Mouse (Mus musculus): ENCODE results near the gene Zfhx3. TPM values are rescaled to one million over a fixed set of nuclear protein-coding genes. Genes with fewer than 3 reads are reported as not detected.

Gene Zfhx3
- polyA plus RNA-seq, 1 experiment from 2014 or later: 7.4 TPM

- Histone ChIP-seq H3K36me3 (no peaks in the 10 kb centered on the region), H3K4me3 (no peak overlapping the region), H3K4me2 (no peak overlapping the region), H3K27me3 (replicated peaks) (no peaks in the 10 kb centered on the region), H3K4me1 (replicated peaks) (no peaks in the 10 kb centered on the region), H3K9me3 (replicated peaks) (no peaks in the 10 kb centered on the region; the same call in 1 of the 2 replicates), H3K9ac (no peak overlapping the region), H3K27ac (ENCODE audit: poor library complexity, severe bottlenecking) (no peak overlapping the region)
- WGBS: 84% methylated on average over 11 of the region's 11 CpGs
- no peak for ATAC-seq (ENCODE audit: insufficient number of reproducible peaks, low FRiP score)
Measured at GRCm38 (mm10) chr8:108553808-108554577, 611.5 kb downstream of the Zfhx3 start.

- Histone ChIP-seq H3K4me1 (replicated peaks) (no peaks in the 10 kb centered on the region), H3K36me3 (no peaks in the 10 kb centered on the region), H3K9me3 (replicated peaks) (no peaks in the 10 kb centered on the region; the same call in 1 of the 2 replicates), H3K9ac (no peak overlapping the region), H3K27ac (ENCODE audit: poor library complexity, severe bottlenecking) (no peak overlapping the region), H3K4me3 (no peak overlapping the region), H3K4me2 (no peak overlapping the region), H3K27me3 (replicated peaks) (no peaks in the 10 kb centered on the region)
- no peak for ATAC-seq (ENCODE audit: insufficient number of reproducible peaks, low FRiP score)
- WGBS: 84% methylated on average over 12 of the region's 12 CpGs
Measured at GRCm38 (mm10) chr8:108554578-108555245, 612.3 kb downstream of the Zfhx3 start.

- H3K9me3 ChIP-seq (replicated peaks): 0 out of 2 replicates have a peak, but pooled peaks cover 8% of the 10 kb centered on the region
- H3K4me2 ChIP-seq: no peak overlapping the region
- H3K4me3 ChIP-seq: no peak overlapping the region
- no peaks in the 10 kb centered on the region for H3K36me3 ChIP-seq
- no peak for ATAC-seq (ENCODE audit: insufficient number of reproducible peaks, low FRiP score)
- no peaks in the 10 kb centered on the region for H3K4me1 ChIP-seq (replicated peaks)
- no peak overlapping the region for H3K9ac ChIP-seq
- H3K27ac ChIP-seq (ENCODE audit: poor library complexity, severe bottlenecking): no peak overlapping the region
- H3K27me3 ChIP-seq (replicated peaks): no peaks in the 10 kb centered on the region
- WGBS: 83% methylated on average over 6 of the region's 6 CpGs
Measured at GRCm38 (mm10) chr8:108563420-108563819, 621.0 kb downstream of the Zfhx3 start.

- WGBS: 74% methylated on average over 7 of the region's 7 CpGs
Measured at GRCm38 (mm10) chr8:108563934-108564564, 621.6 kb downstream of the Zfhx3 start.

GRCm38 (mm10) chr8:108566035-108566434 is 623.6 kb downstream of the Zfhx3 start:
- no peaks in the 10 kb centered on the region for H3K36me3 ChIP-seq
- H3K4me3 ChIP-seq: no peak overlapping the region
- no peak overlapping the region for H3K27ac ChIP-seq (ENCODE audit: poor library complexity, severe bottlenecking)
- no peaks in the 10 kb centered on the region for H3K27me3 ChIP-seq (replicated peaks)
- 0 out of 2 replicates have a peak, but pooled peaks cover 8% of the 10 kb centered on the region for H3K9me3 ChIP-seq (replicated peaks)
- H3K9ac ChIP-seq: no peak overlapping the region
- no peaks in the 10 kb centered on the region for H3K4me1 ChIP-seq (replicated peaks)
- no peak for ATAC-seq (ENCODE audit: insufficient number of reproducible peaks, low FRiP score)
- H3K4me2 ChIP-seq: no peak overlapping the region
- 81% methylated on average over 12 of the region's 12 CpGs for WGBS

More at GRCm38 (mm10) chr8:108563934-108564564, 621.6 kb downstream of the Zfhx3 start:
- ATAC-seq (ENCODE audit: insufficient number of reproducible peaks, low FRiP score): no peak
- Histone ChIP-seq H3K4me3 (no peak overlapping the region), H3K27me3 (replicated peaks) (no peaks in the 10 kb centered on the region), H3K27ac (ENCODE audit: poor library complexity, severe bottlenecking) (no peak overlapping the region), H3K4me2 (no peak overlapping the region), H3K9me3 (replicated peaks) (0 out of 2 replicates have a peak, but pooled peaks cover 8% of the 10 kb centered on the region), H3K4me1 (replicated peaks) (no peaks in the 10 kb centered on the region), H3K36me3 (no peaks in the 10 kb centered on the region), H3K9ac (no peak overlapping the region)

- H3K9ac ChIP-seq: no peak overlapping the region
- peaks cover 7% of the 10 kb centered on the region for H3K27me3 ChIP-seq (replicated peaks)
- no peak overlapping the region for H3K4me2 ChIP-seq
- WGBS: 75% methylated on average over 5 of the region's 5 CpGs
- H3K4me1 ChIP-seq (replicated peaks): 0 out of 2 replicates have a peak, but pooled peaks cover 5% of the 10 kb centered on the region
- H3K9me3 ChIP-seq (replicated peaks): no peaks in the 10 kb centered on the region
- H3K36me3 ChIP-seq: no peaks in the 10 kb centered on the region
- ATAC-seq (ENCODE audit: insufficient number of reproducible peaks, low FRiP score): no peak
- no peak overlapping the region for H3K4me3 ChIP-seq
- no peak overlapping the region for H3K27ac ChIP-seq (ENCODE audit: poor library complexity, severe bottlenecking)
Measured at GRCm38 (mm10) chr8:108573295-108574017, 631.0 kb downstream of the Zfhx3 start.

- no peak overlapping the region for H3K9ac ChIP-seq
- no peak overlapping the region for H3K4me3 ChIP-seq
- H3K9me3 ChIP-seq (replicated peaks): no peaks in the 10 kb centered on the region
- no peak overlapping the region for H3K27ac ChIP-seq (ENCODE audit: poor library complexity, severe bottlenecking)
- H3K4me1 ChIP-seq (replicated peaks): 0 out of 2 replicates have a peak, but pooled peaks cover 6% of the 10 kb centered on the region
- H3K4me2 ChIP-seq: no peak overlapping the region
- ATAC-seq (ENCODE audit: insufficient number of reproducible peaks, low FRiP score): no peak
- H3K27me3 ChIP-seq (replicated peaks): peaks cover 7% of the 10 kb centered on the region
- WGBS: 30% methylated on average over 7 of the region's 7 CpGs
- H3K36me3 ChIP-seq: no peaks in the 10 kb centered on the region
Measured at GRCm38 (mm10) chr8:108574101-108574500, 631.7 kb downstream of the Zfhx3 start.

GRCm38 (mm10) chr8:108577571-108577970 is 635.1 kb downstream of the Zfhx3 start:
- WGBS: 36% methylated on average over 7 of the region's 7 CpGs
- no peak overlapping the region for H3K27ac ChIP-seq (ENCODE audit: poor library complexity, severe bottlenecking)
- H3K36me3 ChIP-seq: no peaks in the 10 kb centered on the region
- peaks cover 7% of the 10 kb centered on the region for H3K27me3 ChIP-seq (replicated peaks)
- no peak overlapping the region for H3K4me2 ChIP-seq
- H3K4me1 ChIP-seq (replicated peaks): 0 out of 2 replicates have a peak, but pooled peaks cover 6% of the 10 kb centered on the region
- no peak overlapping the region for H3K4me3 ChIP-seq
- ATAC-seq (ENCODE audit: insufficient number of reproducible peaks, low FRiP score): no peak
- no peak overlapping the region for H3K9ac ChIP-seq
- no peaks in the 10 kb centered on the region for H3K9me3 ChIP-seq (replicated peaks)

GRCm38 (mm10) chr8:108578388-108578787 is 635.9 kb downstream of the Zfhx3 start:
- H3K36me3 ChIP-seq: no peaks in the 10 kb centered on the region
- peaks cover 7% of the 10 kb centered on the region for H3K27me3 ChIP-seq (replicated peaks)
- ATAC-seq (ENCODE audit: insufficient number of reproducible peaks, low FRiP score): no peak
- H3K9me3 ChIP-seq (replicated peaks): no peaks in the 10 kb centered on the region
- 71% methylated on average over 10 of the region's 10 CpGs for WGBS
- H3K4me1 ChIP-seq (replicated peaks): 0 out of 2 replicates have a peak, but pooled peaks cover 6% of the 10 kb centered on the region
- H3K4me3 ChIP-seq: no peak overlapping the region
- H3K9ac ChIP-seq: no peak overlapping the region
- no peak overlapping the region for H3K27ac ChIP-seq (ENCODE audit: poor library complexity, severe bottlenecking)
- H3K4me2 ChIP-seq: no peak overlapping the region

- Histone ChIP-seq H3K9me3 (replicated peaks) (no peaks in the 10 kb centered on the region), H3K36me3 (no peaks in the 10 kb centered on the region), H3K4me1 (replicated peaks) (0 out of 2 replicates have a peak, but pooled peaks cover 12% of the 10 kb centered on the region), H3K27me3 (replicated peaks) (peaks cover 7% of the 10 kb centered on the region), H3K4me2 (no peak overlapping the region), H3K27ac (ENCODE audit: poor library complexity, severe bottlenecking) (no peak overlapping the region), H3K9ac (no peak overlapping the region), H3K4me3 (no peak overlapping the region)
- WGBS: 69% methylated on average over 9 of the region's 9 CpGs
- no peak for ATAC-seq (ENCODE audit: insufficient number of reproducible peaks, low FRiP score)
Measured at GRCm38 (mm10) chr8:108579808-108580207, 637.4 kb downstream of the Zfhx3 start.

All from heart, embryonic 12.5 days (tissue).